Mouse (Mus musculus): Measurements from ENCODE around the gene Plin1.

The Plin1 gene

DNA sequence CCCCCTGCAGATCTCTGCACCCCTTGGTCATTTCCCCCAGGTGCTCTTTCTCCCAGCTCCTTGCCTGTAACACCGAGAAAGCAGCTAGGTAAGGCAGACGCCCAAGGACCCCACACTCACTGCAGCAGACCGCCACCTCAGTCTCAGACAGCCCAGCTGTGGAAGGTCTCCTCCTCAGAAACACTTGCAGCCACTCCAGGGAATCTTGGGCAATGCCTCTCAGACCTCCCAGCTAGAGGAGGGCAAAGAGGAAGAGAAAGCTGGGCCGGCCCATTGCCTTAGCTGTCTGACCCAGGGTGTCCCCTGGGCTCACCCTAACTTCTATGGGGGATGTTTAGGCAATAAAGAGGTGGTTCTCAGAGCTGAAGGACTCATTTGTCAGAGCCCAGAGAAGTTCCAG lies at the start of gene Plin1:
Gene Plin1, minus strand, starts transcription at position 282 of the 400 bp plus-strand sequence.
- DNase-seq, result no peak

DNA sequence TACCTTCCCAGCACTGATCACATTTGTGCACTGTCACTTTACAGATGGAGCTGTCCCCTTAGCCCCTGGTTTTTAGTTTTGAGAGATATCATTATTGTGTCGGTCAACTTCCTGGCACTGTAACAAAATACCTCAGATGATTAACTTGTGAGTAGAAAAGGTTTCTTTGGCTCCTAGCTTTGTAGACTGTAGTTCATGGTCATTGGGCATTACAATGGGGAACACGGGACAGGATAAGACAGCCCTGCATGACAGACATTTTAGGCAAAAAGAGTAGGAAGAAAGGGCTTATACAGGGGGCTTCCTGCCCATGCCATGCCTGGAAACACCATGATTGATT lies 49.8 kb upstream of the Plin1 start:
- no peak for DNase-seq

DNA sequence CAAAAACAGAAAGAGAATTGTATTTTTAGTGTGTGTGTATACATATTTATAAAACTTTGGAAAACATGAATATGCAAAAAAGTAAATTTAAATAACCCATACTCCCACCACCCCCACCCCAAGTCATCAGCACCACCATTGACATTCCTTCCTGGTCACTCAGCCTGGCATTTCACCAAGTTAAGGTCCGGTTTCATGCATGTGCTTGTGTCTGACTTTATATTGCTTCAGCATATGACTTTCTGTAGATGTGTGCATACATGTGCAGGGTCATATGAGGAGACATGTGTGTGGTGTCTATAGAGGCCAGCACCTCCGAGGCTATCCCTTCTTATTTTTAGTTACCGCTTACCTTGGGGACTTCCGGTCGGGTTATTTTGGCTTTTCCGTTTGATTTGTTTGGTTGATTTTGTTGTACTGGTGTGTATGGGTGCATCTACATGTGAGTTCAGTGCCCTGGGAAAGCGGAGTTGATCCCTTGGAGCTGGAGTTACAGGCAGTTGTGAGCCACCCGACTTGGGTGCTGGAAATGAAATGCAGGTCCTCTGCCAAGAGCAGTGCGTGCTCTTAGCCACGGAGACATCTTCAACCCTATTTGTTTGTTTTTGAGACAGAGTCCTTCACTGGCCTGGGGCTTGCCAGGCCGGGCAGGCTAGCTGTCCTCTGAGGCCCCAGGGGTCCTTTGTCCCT lies 49.3 kb upstream of the Plin1 start:
- no peak for DNase-seq

DNA sequence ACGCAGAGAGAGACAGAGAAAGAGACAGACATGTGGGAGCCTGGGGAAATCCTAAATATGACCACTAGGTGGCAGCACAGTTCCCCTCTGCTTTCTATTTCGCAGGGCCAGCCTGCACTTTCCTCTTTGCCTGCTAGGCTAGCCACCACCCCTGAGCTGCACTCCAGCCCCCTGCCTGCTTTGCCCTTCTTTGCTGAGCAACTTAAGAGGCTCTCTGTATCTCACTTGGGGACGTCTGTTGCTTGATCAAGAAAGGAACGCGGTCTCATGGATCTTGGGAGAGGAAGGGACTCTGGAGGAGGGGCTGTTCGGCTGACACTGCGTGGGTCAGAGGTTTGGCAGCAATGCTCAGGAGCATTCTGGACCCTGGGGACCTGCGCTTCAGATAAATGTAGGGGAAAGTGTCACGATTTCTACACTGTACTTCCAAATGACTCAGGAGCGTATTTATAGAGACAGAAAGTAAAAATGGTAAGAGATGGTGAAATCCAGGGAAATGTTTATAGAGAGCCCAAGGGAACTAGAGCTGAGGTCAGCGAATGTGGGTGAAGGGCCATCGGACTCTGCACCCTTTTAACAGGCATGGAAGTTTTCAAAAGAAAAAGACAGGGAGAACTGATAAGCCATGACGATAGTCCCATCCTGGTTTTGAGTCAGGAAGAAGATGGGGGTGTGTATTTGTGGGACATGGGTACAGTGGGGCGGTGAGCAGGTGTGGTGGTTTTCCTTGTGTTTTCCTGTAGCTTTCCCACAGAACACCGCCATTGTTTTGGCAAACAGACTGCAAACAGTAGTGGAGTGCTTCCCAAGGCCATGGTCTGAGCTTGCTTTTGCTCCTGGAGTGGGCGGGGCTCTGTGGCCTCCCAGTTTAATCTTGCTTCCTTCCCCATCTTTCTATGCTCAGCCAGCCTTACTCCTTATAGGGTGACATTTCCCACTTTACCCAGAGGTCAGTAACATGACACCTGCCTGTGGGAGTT lies 48.2 kb upstream of the Plin1 start:
- peak; percentile 74 to 76 for DNase-seq

DNA sequence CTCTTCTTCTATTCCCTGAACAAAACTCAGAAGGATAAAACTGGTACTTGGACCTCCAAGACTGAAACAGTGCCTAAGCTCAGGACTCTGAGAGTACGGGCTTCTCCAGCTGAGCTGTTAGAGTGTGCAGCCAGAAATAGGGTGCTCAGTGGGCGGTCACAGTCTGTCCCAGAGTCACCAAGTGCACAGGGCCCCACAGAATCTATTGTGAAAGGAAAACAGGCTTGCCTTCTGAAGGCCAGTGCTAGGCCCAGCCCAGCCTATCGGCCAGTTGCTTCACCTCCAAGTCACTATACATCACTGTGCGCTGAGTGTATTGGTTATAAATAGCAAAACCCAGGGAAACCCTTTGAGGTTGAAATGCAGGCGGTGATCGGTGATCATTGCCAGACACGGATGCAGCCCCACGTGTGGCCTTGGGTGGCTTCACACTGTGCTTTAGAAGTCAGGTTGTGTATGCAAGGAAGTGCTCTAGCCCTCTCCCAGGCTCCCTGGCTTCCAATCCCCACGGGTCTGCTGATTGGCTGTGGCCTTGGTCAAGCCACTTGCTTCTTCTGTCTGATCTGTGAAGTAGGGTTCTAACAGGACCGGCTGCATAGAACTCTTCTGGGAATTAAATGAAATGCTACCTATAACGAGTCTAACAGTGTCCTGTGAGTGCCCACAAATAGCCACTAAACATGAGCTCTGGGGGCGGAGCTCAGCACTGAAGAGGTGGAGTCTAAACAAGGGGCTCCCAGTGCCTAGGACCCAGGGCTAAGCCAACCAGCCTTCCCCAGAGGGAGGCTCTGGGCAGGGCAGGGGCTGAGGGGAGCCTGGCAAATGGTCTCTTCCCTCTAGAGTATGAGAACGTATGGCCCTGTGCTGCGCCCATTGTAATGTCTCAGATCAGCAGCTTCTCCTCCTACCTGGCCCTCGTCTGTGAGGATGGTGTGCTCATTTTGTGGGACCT lies 39.1 kb upstream of the Plin1 start:
- DNase-seq, result no peak

DNA sequence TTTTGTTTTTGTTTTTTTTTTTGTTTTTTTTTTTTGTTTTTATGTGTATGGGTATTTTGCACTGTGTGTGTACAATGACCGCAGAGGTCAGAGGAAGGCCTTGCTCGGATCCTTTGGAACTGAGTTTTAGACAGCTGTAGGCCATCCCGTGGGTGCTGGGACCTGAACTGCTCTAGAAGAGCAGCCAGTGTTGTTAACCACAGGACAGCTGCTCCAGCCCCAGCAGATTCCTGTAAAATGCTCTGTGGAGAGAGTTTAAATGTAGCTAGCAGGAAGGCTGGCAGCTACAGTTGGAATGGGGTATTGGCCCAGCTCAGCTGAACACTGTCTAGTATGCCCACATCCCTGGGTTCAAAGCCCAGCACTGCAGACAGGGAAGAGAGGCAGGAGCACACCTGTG lies 37.0 kb upstream of the Plin1 start:
- no peak for DNase-seq

DNA sequence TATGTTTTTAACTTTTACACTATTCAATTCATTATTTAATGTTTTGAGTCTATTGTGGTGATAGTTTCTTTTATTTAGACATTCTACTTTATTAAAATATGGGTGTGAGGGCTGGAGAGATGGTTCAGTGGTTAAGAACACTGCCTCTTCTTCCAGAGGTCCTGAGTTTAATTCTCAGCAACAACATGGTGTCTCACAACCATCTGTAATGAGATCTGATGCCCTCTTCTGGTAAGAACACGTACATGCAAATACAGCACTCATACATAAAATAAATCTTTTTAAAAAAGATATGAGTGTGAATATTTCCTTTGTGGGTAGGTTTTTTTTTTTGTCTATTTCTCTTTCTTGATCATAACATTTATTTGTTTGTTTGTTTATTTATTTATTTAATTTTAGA lies 33.3 kb upstream of the Plin1 start:
- no peak for DNase-seq

DNA sequence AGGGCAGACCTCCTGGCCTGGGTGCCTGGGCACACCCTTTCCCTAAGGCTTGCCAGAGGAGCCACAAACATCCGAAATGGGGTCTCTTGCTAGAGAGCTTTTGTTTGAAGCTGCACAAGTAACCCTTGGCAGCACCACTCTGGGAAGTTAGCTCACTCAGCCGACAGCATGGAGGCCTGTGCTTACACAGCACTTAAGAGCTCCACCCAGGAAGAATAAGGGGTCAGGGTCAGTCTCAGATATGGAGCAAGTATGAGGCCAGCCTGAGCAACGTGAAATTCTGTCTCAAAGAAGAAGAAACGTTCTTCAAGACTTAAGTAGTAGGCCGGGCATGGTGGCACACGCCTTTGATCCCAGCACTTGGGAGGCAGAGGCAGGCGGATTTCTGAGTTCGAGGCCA lies 29.4 kb upstream of the Plin1 start:
- DNase-seq, result no peak

DNA sequence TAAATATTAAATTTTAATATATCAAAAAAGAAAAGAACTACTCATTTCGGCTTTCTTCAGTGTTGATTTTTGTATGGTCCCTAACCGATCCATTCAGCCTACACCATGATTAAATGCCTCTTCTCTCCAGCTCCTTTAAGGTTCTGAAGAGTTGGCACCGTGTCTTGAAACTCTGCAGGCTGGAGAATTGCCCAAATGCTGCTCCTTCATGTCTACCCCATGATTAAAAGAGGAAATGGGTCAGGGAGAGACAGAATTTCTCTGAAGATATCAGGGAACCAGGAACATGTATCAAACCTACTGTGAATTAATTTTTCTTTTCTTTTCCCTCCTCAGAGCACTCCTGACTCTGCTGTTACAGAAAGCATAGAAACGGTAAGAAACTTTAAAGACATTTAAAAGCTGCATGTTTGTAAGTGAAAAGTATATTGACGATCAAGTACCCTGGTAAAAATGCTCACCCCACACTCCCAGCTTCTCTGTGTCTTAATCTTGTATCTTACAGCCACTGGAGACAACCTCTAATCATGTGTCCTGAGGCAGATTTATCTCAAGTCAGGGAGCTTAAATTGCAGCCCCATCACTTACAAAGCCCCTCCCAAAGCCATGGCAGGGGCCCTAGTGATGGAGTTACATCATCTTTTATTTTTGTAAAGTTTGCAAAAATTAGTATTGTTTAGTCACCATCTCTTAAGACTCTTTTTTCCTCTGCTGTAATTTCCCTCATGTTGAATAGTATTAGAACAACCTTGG lies 28.6 kb upstream of the Plin1 start:
- no peak for DNase-seq

DNA sequence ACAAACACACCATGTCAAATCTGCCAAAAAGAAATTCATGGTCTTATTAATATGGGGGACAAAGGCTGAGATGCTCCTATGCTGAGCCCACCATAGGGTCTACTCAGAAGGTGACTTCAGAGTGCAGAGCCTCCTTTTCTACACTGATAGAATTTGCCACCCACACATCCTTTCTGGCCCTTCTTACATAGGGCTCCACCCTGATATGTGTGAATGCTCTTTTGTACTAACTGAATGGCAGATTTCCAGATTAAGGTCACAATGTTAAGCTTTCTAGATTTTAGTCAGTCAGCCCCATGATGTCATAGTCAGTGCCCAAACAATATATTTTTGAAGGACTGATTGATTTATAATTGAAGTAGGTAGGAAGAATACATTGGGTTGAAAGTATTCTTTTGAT lies 27.1 kb upstream of the Plin1 start:
- no peak for DNase-seq

DNA sequence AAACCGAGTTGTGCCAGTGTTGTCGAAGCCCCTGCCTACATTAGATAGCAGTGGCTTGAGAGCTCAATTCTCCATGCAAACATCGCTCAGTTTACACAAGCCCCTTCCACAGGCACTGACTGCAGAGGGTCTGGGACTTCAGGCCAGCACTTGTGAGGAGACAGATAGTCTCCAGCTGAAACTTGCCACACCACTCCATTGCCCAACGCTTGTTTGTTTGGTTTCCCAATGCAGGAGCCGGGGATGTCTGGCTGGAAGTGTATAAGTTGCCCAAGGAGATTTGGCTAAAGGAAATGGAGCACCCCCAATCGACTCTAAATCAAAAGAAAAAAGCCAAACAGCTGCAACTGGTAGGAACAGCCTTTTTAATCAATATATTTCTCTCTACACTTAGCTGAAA lies 25.5 kb upstream of the Plin1 start:
- no peak for DNase-seq

DNA sequence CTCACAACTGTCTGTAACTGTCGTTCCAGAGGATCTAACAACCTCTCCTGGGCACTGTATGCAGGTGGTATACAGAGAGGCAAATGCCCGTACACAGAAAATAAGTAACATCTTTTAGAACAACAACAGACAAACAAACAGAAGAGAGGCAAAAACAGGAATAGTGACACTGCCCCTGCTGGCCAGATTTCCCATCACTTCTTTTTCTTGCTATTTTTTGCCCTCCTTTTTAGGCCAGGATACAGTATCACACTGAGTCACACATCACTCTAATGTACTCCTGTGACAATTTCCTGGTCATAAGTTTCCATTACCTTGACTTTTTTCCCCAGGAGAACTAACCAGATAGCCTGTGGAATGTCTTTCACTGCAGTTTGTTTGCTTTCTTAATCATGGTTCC lies 23.6 kb upstream of the Plin1 start:
- DNase-seq, result no peak

DNA sequence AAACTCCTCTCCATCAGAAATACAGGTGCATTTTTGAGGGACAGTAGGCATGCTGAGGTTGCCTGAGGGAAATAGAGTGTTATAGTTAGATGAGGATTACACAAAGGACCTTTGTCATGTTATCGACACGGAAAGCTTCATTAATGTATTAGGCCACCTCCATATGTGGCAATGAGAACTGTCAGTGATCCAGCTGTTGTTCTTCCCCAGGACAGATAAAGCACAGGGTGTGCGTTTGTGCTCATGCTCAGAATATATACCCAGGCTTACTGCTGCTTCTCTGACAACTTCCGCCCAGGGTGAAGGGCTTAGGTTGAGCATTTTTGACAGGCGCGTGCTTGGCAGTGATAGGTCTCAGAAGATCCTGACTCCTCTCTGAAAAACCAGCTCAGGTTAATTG lies 16.8 kb upstream of the Plin1 start:
- DNase-seq, result no peak

DNA sequence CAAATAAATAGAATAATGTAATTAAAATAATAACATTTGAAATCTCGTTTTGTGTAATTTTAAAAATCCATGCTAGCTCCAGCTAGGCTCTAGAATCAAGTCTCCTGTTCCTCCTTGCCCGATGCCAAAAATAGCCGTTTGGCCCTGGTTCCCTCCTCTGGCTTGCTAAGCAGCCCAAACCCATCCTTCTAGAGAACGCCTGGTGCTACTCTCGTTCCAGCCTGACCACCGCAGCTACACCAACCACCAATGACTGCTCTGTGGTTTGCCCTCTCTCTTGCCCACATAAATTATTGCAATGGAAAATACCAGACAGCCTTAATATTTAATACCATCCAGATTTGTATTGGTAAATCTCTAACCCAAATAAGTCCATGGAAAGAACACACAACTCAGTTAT lies 15.0 kb upstream of the Plin1 start:
- no peak for DNase-seq

DNA sequence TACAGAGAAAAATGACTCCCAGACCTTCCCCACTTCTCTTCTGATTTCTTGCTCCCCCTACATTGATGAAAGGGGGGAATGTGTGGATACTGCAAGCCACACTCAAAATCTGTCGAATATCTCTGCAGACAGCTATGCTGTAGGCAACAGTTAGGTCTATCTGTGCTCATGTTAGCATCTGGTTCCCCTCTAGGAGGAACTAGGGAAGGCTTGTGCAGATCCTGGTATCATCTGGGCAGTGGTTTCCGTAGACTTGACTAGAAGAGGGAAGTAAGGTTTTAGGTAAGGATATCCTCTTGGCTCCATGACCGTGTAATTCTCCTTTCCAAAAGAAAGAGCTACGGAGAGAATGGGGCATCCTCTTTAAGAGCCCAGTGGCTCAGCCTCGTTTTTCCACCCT lies 11.9 kb upstream of the Plin1 start:
- no peak for DNase-seq

DNA sequence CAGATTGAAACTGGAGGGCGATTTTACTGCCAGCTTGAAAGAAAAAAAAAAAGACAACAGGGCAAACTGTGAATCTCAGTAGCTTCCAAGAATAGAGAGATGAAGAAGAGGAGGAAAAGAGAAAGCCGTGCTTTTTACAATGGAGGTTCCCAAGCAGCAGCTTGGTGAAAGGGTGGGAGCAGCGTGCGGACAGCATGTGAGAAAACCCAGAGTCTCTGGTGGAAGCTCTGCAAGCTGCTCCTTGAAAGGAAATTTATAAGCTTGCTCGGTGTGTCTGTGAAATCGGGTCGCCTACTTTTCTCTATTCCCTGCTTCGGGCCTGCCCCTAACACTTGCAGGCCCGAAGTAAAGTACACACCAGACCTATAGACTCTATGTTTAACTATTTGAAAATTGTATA lies 11.3 kb upstream of the Plin1 start:
- no peak for DNase-seq

DNA sequence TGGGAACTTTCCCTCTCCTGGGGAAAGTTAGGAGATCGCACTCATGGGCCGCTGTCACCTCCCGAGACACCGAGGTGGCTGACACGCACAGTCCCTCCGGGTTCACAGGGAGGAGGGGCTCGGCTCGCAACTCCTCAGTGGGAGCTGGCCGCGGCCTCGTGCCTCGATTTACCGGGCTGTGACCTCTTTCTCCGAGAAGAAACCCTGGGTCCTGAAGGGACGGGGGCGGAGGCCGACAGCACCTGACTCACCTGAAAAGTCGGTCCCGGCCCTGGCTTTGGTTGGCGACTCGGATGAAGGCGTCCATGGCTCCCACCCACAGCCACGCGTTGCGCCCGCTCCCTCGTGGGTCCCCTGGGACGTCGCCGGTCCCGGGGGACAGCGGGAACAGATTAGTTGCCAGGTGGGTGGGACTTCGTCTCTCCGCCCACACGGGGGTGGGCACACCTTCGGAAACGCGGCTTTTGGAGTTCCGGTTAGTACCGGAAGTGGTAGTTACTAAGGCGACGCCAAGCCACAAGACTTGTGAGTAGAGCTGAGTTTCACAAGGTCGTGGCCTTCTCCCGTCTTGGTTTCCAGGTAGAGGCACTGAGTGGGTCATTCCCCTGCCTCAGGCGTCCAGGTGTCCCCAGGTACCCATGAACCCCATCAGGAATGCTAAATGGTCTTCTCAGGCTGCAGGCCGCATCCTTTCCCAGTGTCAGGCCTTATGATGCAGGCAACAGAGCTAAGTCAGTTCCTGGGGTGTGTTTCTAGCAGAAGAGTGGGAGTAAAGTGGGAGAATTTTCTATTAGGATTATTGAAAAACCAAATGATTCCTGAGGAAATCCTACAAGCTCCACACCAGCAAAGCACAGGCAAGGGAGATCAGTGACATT lies 10.2 kb upstream of the Plin1 start, which contains the start of the genes Pex11a and Wdr93:
Gene Pex11a, minus strand, starts transcription at position 473 of the 878 bp plus-strand sequence.
Gene Wdr93, plus strand, starts transcription at position 505 of the 878 bp plus-strand sequence.
- peak; percentile 88 to 89 for DNase-seq

DNA sequence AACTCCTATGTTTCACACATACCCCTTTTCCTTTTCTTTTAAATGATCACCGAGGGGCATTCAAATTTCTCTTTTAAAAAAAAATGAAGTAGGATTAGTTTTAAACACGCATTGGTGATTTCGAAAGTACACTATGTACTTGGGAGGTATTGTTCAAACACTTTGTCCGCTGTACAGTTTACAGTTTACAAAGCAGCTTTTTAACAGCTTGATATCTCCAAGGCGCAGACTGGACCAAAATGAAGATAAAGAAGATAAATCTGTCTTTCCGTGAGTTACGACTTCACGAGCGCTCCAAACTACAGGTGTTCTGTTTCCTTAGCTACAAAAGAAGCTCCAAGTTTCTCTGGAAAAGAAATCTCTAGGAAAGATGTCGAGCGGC lies 9.6 kb upstream of the Plin1 start:
- DNase-seq, result no peak

DNA sequence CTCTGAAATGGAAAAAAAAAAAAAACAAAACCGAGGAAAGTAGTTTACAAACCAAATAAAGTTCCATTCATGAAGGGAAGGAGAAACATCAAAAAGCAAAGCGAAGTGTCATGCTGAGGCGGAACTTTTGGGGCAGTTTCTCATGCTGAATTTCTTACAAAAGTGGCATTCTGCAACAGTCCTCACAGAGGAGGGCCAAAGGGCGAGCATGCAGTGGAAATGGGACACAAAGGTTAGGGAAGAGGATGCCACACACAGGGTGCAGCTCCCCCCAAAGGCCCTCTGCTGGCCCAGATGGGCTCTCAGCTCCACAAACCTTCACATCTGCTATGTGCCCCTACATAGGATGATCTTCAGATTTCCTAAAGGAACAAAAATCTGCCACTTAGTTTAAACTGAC lies 7.6 kb upstream of the Plin1 start:
- no peak for DNase-seq

DNA sequence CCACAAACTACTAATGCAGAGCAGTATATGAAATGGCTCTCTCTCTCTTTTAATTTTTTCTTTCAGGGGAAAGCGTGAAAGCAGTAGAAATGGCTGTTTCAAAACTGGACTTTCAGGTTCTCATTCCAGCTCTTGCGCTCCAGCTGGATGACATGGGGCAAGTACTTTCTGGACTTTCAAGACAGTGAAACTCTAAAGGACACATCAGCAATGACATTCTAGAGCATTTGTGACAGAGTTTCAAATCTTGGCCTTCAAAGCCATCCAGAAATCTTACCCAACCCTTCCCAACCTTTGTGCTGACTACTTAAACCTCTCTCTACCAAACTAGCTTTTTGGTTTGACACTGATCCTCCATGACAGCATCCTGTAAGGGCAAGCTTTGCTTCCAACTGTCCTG lies 6.2 kb upstream of the Plin1 start:
- no peak for DNase-seq

DNA sequence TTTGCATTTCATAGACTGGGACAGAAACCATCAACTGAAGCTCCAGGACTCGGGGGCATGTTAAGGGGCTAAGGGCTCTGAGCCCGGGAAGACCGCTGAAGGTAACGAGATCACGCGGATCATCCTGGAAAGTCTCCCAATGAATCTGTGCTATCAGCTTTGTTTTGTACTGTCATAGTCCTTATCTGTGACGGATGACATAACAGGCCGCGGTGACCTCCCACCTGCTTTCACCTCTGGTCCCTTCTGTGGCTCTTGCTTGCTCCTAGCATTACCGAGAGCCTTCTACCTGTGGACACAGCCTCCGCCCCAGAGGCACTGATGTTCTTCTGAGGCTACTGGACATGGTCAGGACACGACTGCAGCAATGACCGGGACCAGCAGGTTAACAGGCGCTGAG lies 3.8 kb upstream of the Plin1 start:
- no peak for DNase-seq
